Mouse (Mus musculus) CH12.LX (cell line): ENCODE results near the gene Pfkfb3. TPM values are rescaled to one million over a fixed set of nuclear protein-coding genes. Genes with fewer than 3 reads are reported as not detected.

Experiments
- DNase-seq: peaks from one replicate; pipeline ENCODE4 v3.0.0-alpha.2; 2013; ENCODE audit errors: extremely low read depth
- H3K27ac ChIP-seq: 2 replicates; pipeline ENCODE4 v1.5.1; 2012; ENCODE audit warnings: low read depth, mild to moderate bottlenecking, control low read depth, moderate library complexity; ENCODE audit not compliant: insufficient read depth
- H3K27me3 ChIP-seq: replicated peaks from 2 replicates; pipeline ENCODE3; 2012; ENCODE audit warnings: inconsistent platforms
- H3K36me3 ChIP-seq, 2 experiments: replicated peaks in 1 of 2; 2 replicates each; pipeline versions ENCODE3 to v1.6.1; 2012; ENCODE audit warnings: inconsistent platforms in 1 of 2, low read length in 1 of 2, mild to moderate bottlenecking in 1 of 2, mixed read lengths in 1 of 2, moderate library complexity in 1 of 2; ENCODE audit not compliant: control insufficient read depth in 1 of 2, insufficient read depth in 1 of 2
- H3K4me1 ChIP-seq, 2 experiments: 2 replicates each; pipeline ENCODE4 v1.6.1; 2012; ENCODE audit warnings: inconsistent platforms in 1 of 2, moderate library complexity in 1 of 2; ENCODE audit not compliant: insufficient read depth in 2 of 2, control insufficient read depth in 1 of 2
- H3K4me2 ChIP-seq: 2 replicates; pipeline ENCODE4 v1.6.1; 2012; ENCODE audit warnings: low read depth, mild to moderate bottlenecking, control low read depth; ENCODE audit not compliant: poor library complexity, insufficient read depth, severe bottlenecking
- H3K4me3 ChIP-seq, 3 experiments: fragments of 150-350 bp in 1 of 3; sonication (generic) in 1 of 3; replicated peaks in 1 of 3; 2 replicates each; pipeline versions ENCODE3 to v1.5.1; 2011 to 2012; ENCODE audit warnings: low read depth in 2 of 3, low read length in 2 of 3, mild to moderate bottlenecking in 2 of 3, moderate library complexity in 2 of 3, control low read depth in 1 of 3, improper control_type of control experiment in 1 of 3, inconsistent platforms in 1 of 3, mixed read lengths in 1 of 3; ENCODE audit not compliant: poor library complexity in 1 of 3
- H3K79me2 ChIP-seq: replicated peaks from 2 replicates; pipeline ENCODE4 v1.6.1; 2012; ENCODE audit warnings: mild to moderate bottlenecking, moderate library complexity; ENCODE audit not compliant: control insufficient read depth, poor library complexity, insufficient read depth, severe bottlenecking; ENCODE audit errors: extremely low read depth
- H3K9ac ChIP-seq: 2 replicates; pipeline ENCODE4 v1.6.1; 2012; ENCODE audit warnings: low read depth, mild to moderate bottlenecking, control low read depth, moderate library complexity; ENCODE audit not compliant: insufficient read depth
- H3K9me3 ChIP-seq: replicated peaks from 2 replicates; pipeline ENCODE3; 2012; ENCODE audit warnings: low read length, inconsistent platforms, mixed read lengths
- CHD1 ChIP-seq: IDR thresholded peaks from 2 replicates; pipeline ENCODE4 v1.6.1; 2012; ENCODE audit warnings: low read depth, low read length, improper control_type of control experiment, inconsistent platforms
- CHD2 ChIP-seq: IDR thresholded peaks from 2 replicates; pipeline ENCODE4 v1.6.1; 2011; ENCODE audit warnings: low read length, improper control_type of control experiment
- ELF1 ChIP-seq: IDR thresholded peaks from 2 replicates; pipeline ENCODE4 v1.6.1; 2014; ENCODE audit warnings: low read depth, mild to moderate bottlenecking, inconsistent platforms, low read length, improper control_type of control experiment
- JUN ChIP-seq: IDR thresholded peaks from 2 replicates; pipeline ENCODE4 v1.6.1; 2011; ENCODE audit warnings: low read depth, mild to moderate bottlenecking, low read length, improper control_type of control experiment, moderate library complexity; ENCODE audit not compliant: insufficient read depth
- JUND ChIP-seq: conservative IDR thresholded peaks from 2 replicates; pipeline ENCODE4 v1.6.1; 2011; ENCODE audit warnings: low read depth, low read length, improper control_type of control experiment
- KAT2A ChIP-seq: IDR thresholded peaks from 2 replicates; pipeline ENCODE4 v1.6.1; 2012; ENCODE audit warnings: low read length, improper control_type of control experiment, inconsistent platforms; ENCODE audit not compliant: insufficient replicate concordance
- MAFK ChIP-seq: IDR thresholded peaks from 2 replicates; pipeline ENCODE4 v1.6.1; 2011; ENCODE audit warnings: low read length, improper control_type of control experiment; ENCODE audit not compliant: insufficient replicate concordance
- MAZ ChIP-seq: IDR thresholded peaks from 2 replicates; pipeline ENCODE4 v1.6.1; 2012; ENCODE audit warnings: low read depth, mild to moderate bottlenecking, inconsistent platforms, low read length, improper control_type of control experiment, moderate library complexity
- MEF2A ChIP-seq: IDR thresholded peaks from 2 replicates; pipeline ENCODE4 v1.6.1; 2014; ENCODE audit warnings: low read depth, mild to moderate bottlenecking, inconsistent platforms, low read length, improper control_type of control experiment, borderline replicate concordance
- MYC ChIP-seq: IDR thresholded peaks from 2 replicates; pipeline ENCODE4 v1.6.1; 2011; ENCODE audit warnings: low read depth, mild to moderate bottlenecking, improper control_type of control experiment, low read length
- NELFE ChIP-seq: IDR thresholded peaks from 2 replicates; pipeline ENCODE4 v1.6.1; 2011; ENCODE audit warnings: low read depth, low read length, improper control_type of control experiment
- NRF1 ChIP-seq: IDR thresholded peaks from 2 replicates; pipeline ENCODE4 v1.6.1; 2014; ENCODE audit warnings: low read depth, mild to moderate bottlenecking, inconsistent platforms, low read length, improper control_type of control experiment, moderate library complexity
- PAX5 ChIP-seq: IDR thresholded peaks from 2 replicates; pipeline ENCODE4 v1.6.1; 2012; ENCODE audit warnings: low read length, inconsistent platforms, mixed read lengths
- POLR2A ChIP-seq: IDR thresholded peaks from 2 replicates; pipeline ENCODE4 v1.6.1; 2011; ENCODE audit warnings: low read depth, mild to moderate bottlenecking, improper control_type of control experiment, low read length
- SMC3 ChIP-seq: IDR thresholded peaks from 2 replicates; pipeline ENCODE4 v1.6.1; 2011; ENCODE audit warnings: low read depth, low read length, improper control_type of control experiment
- USF1 ChIP-seq: IDR thresholded peaks from 2 replicates; pipeline ENCODE4 v1.6.1; 2014; ENCODE audit warnings: low read depth, mild to moderate bottlenecking, inconsistent platforms, low read length, improper control_type of control experiment
- USF2 ChIP-seq: conservative IDR thresholded peaks from 2 replicates; pipeline ENCODE4 v1.6.1; 2011; ENCODE audit warnings: low read depth, low read length, improper control_type of control experiment
- ZC3H11A ChIP-seq: IDR thresholded peaks from 2 replicates; pipeline ENCODE4 v1.6.1; 2012; ENCODE audit warnings: low read depth, mild to moderate bottlenecking, inconsistent platforms, low read length, improper control_type of control experiment
- ZKSCAN1 ChIP-seq: IDR thresholded peaks from 2 replicates; pipeline ENCODE4 v1.6.1; 2012; ENCODE audit warnings: low read depth, inconsistent platforms, low read length, improper control_type of control experiment, borderline replicate concordance
- ZNF384 ChIP-seq: IDR thresholded peaks from 2 replicates; pipeline ENCODE4 v1.6.1; 2012; ENCODE audit warnings: low read depth, low read length, improper control_type of control experiment, inconsistent platforms
- dilution Hi-C: fragments of 300-500 bp; cut with MboI; formaldehyde crosslinking; loops from 2 replicates; pipeline ENCODE4 v1.14.3; 2020; ENCODE audit warnings: low sequenced_read_pairs; ENCODE audit not compliant: extremely low pct_unique_long_range_greater_than_20kb, extremely low pct_ligation_motif_present
- in situ Hi-C: fragments of 300-500 bp; cut with MboI; formaldehyde crosslinking; loops from 3 replicates; pipeline ENCODE4 v1.14.3; 2019; ENCODE audit warnings: low sequenced_read_pairs, low pct_ligation_motif_present, low pct_unique_long_range_greater_than_20kb, mixed read lengths
- polyA plus RNA-seq: library from polyadenylated mRNA; unstranded; fragments of >175 nt; gene quantifications from 2 replicates; pipeline ENCODE4 v1.2.1, GENCODE M21; 2012; ENCODE audit warnings: low read depth; ENCODE audit not compliant: insufficient read length
- total RNA-seq, 2 experiments: library from RNA; depleted of rRNA; stranded (reverse); fragments of 300-350 nt in 1 of 2; fragments of >200 nt in 1 of 2; gene quantifications; 2 replicates each; pipeline ENCODE4 v1.2.3; 2012 to 2014

Gene Pfkfb3
- total and polyA plus RNA-seq, 3 experiments, result 6.5 to 17.2 (median 6.7) TPM

DNA sequence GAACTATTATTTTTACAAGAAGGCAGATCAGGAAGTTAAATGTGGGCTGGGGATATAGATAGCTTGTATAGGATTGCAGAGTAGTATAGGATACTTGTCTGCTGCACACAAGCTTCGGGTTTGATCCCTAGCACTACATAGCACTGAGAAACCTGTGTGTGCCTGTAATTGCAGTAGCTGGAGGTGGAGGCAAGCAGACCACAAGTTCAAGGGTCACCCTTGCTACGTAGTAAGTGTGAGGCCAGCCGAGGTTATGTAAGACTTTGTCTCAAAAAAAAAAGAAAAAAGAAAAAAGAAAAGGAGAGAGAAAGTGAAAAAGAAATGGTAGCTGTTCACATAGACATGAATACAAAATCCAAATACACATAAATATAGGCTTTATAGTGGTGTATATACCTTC lies 127.5 kb downstream of the Pfkfb3 start:
- no peak overlapping the region for H3K27ac ChIP-seq
- H3K4me3 ChIP-seq, result no peak overlapping the region
- no peak for DNase-seq
- H3K9me3 ChIP-seq, result no peaks in the 10 kb centered on the region
- dilution Hi-C loops, result no loop called here
- H3K79me2 ChIP-seq, result no peaks in the 10 kb centered on the region
- no peaks in the 10 kb centered on the region for H3K27me3 ChIP-seq
- no peaks in the 10 kb centered on the region for H3K36me3 ChIP-seq
- in situ Hi-C loops, result no loop called here
- TF ChIP-seq SMC3 (no peak), ZKSCAN1 (no peak), POLR2A (no peak), KAT2A (no peak), CHD1 (no peak), ELF1 (no peak), MAFK (no peak), MEF2A (no peak), NELFE (no peak), PAX5 (no peak), JUN (no peak), ZNF384 (no peak), ZC3H11A (no peak), MAZ (no peak)
- no peak overlapping the region for H3K9ac ChIP-seq
- H3K4me1 ChIP-seq, result peaks cover 8 to 16% of the 10 kb centered on the region in 2 experiments
- H3K4me2 ChIP-seq, result no peak overlapping the region

DNA sequence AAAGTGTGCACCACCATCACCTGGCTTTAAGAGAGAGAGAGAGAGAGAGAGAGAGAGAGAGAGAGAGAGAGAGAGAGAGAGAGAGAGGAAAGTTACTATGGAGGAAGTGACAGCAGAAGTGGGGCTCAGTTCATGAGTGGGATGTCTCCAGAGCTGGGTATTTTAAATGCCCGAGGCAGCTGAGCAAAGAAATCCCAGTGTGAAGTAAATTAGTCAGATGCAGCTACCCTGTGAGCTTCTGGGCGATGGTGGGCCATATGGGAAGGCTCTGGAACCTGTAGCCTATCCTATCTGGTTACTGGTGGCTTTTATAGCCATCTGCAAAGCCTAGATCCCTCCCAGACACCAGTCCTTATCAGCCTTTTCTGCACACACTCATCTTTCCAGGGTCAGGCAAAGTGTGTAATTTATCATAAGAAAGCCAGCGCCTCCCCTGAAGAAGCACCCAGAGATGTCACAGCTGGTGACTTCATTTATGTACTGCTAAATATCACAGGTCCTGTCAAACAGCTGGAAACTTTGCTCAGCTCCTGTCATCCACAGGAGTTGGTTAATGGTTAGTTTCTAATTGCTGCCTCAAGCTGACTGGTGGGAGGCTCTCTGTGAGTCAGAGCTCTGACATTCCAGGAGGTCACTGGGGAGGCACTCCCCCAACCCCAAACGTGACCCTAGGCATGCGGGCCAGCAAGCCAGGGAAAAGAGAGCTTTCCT lies 128.3 kb downstream of the Pfkfb3 start:
- Histone ChIP-seq H3K36me3 (no peaks in the 10 kb centered on the region), H3K4me2 (no peak overlapping the region), H3K9ac (no peak overlapping the region), H3K9me3 (no peaks in the 10 kb centered on the region), H3K27ac (no peak overlapping the region), H3K79me2 (no peaks in the 10 kb centered on the region), H3K4me3 (no peak overlapping the region), H3K4me1 (peaks cover 7 to 16% of the 10 kb centered on the region in 2 experiments), H3K27me3 (no peaks in the 10 kb centered on the region)
- in situ Hi-C loops (no loop called here), dilution Hi-C loops (no loop called here)
- no peak for TF ChIP-seq JUND
- no peak for TF ChIP-seq CHD1
- no peak for TF ChIP-seq USF1
- no peak for TF ChIP-seq USF2
- no peak for TF ChIP-seq MAZ
- no peak for TF ChIP-seq NRF1
- TF ChIP-seq ELF1, result no peak
- no peak for TF ChIP-seq MYC
- no peak for TF ChIP-seq CHD2
- DNase-seq, result no peak
